Mouse (Mus musculus): ENCODE measurements around the gene Adamts6. TPM values are rescaled to one million over a fixed set of nuclear protein-coding genes. Genes with fewer than 3 reads are reported as not detected.

Gene Adamts6
- polyA plus RNA-seq, 1 experiment from 2014 or later, result 2.9 TPM

DNA sequence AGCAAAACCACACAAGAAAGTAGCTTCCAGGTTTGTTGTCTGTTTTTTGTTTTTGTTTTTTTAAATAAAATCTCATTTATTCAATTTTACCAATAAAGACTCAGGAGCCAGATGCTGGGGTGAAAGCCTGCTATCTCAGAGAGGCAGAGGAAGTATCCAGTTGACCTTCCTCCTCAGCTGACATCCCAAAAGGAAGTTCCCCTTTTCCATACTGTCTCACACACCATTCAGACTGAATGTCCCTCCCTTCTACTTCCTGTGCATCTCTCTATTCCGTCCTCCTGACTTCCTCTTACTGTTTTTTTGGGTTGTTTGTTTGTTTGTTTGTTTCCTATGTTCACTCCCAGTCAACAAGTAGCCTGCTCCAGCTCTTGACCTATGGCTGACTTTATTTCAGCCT is 216.4 kb downstream of the Adamts6 start:
- Histone ChIP-seq H3K27ac (ENCODE audit: low read depth, low read length) (no peak overlapping the region), H3K36me3 (ENCODE audit: control insufficient read depth, insufficient read depth, low read length) (no peaks in the 10 kb centered on the region), H3K4me1 (replicated peaks; ENCODE audit: control insufficient read depth, insufficient read depth, low read length) (no peaks in the 10 kb centered on the region), H3K9ac (ENCODE audit: low read length) (no peak overlapping the region), H3K4me2 (ENCODE audit: low read depth, low read length, severe bottlenecking) (no peak overlapping the region), H3K4me3 (ENCODE audit: low read depth, low read length) (no peak overlapping the region), H3K27me3 (ENCODE audit: control insufficient read depth, insufficient read depth, low read length) (no peaks in the 10 kb centered on the region), H3K9me3 (ENCODE audit: control insufficient read depth, low read length) (no peaks in the 10 kb centered on the region)
- ATAC-seq (replicated peaks; ENCODE audit: low FRiP score) (no peak), DNase-seq (ENCODE audit: low spot score) (no peak)
- WGBS, result 77% methylated on average over 1 of the region's 1 CpGs

DNA sequence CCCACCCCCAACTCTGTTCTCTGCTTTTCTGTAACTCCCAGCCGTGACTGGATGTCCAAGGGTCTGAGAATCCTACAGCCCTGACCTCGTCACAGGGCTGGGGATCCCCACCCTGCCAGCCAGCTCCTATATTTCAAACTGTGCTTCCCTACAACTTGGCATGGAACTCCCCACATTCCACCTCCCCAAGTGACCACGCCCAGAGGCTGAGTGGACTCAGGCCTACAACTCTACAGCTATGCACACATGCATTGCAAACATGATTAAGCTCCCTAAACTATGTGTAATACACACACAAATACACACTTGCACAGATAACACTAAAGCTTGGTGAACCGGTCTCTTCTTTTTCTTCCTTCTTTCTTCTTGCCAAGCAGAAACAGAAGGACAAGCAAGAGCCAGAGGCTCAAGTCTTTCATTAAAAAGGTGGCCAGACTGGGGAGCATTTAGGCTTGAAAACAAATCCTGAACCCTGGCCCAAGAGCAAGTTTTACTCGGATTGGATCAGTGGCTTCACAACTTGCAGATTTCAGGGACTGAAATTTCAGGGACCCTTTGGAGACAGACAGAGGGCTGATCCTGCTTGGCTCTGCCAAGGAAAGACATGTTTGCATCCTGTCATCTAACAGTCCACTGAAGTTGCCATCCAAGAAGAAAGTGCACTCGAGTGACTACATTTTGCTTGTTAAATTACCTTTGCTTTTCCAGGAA is 218.7 kb downstream of the Adamts6 start:
- no peak for DNase-seq (ENCODE audit: low spot score)
- 82% methylated on average over 6 of the region's 6 CpGs for WGBS
- ATAC-seq (replicated peaks; ENCODE audit: low FRiP score), result no peak

DNA sequence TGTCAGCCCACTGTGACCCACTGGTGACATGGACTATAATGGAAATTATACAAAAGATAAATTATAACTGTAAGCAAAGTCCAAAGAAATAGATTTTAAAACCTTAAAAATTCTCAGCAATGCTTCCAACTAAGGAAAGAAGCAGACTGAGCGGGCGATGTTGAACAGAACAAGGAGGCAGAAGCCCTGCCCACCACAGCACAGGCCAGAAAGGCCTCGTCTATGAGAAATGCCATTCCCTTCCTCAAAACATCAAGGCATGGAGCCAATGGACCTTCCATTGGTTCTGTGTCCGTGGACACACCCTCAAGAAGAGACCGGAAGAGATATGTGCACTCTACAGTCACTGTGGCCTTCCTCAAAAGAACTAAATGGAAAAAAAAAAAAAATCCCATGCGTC is 220.0 kb downstream of the Adamts6 start:
- DNase-seq (ENCODE audit: low spot score) (no peak), ATAC-seq (replicated peaks; ENCODE audit: low FRiP score) (no peak)
- H3K27ac ChIP-seq (ENCODE audit: low read depth, low read length), result no peak overlapping the region
- no peak overlapping the region for H3K4me3 ChIP-seq (ENCODE audit: low read depth, low read length)
- H3K4me1 ChIP-seq (replicated peaks; ENCODE audit: control insufficient read depth, insufficient read depth, low read length), result no peaks in the 10 kb centered on the region
- WGBS, result 92% methylated on average over 6 of the region's 6 CpGs
- H3K9me3 ChIP-seq (ENCODE audit: control insufficient read depth, low read length), result no peaks in the 10 kb centered on the region
- H3K9ac ChIP-seq (ENCODE audit: low read length), result no peak overlapping the region
- no peaks in the 10 kb centered on the region for H3K27me3 ChIP-seq (ENCODE audit: control insufficient read depth, insufficient read depth, low read length)
- H3K36me3 ChIP-seq (ENCODE audit: control insufficient read depth, insufficient read depth, low read length), result no peaks in the 10 kb centered on the region
- H3K4me2 ChIP-seq (ENCODE audit: low read depth, low read length, severe bottlenecking), result no peak overlapping the region

More for the DNA sequence above, 218.7 kb downstream of the Adamts6 start:
- H3K4me3 ChIP-seq (ENCODE audit: low read depth, low read length), result no peak overlapping the region
- no peaks in the 10 kb centered on the region for H3K4me1 ChIP-seq (replicated peaks; ENCODE audit: control insufficient read depth, insufficient read depth, low read length)
- no peak overlapping the region for H3K4me2 ChIP-seq (ENCODE audit: low read depth, low read length, severe bottlenecking)
- H3K27ac ChIP-seq (ENCODE audit: low read depth, low read length), result no peak overlapping the region
- no peaks in the 10 kb centered on the region for H3K9me3 ChIP-seq (ENCODE audit: control insufficient read depth, low read length)
- no peak overlapping the region for H3K9ac ChIP-seq (ENCODE audit: low read length)
- no peaks in the 10 kb centered on the region for H3K36me3 ChIP-seq (ENCODE audit: control insufficient read depth, insufficient read depth, low read length)
- H3K27me3 ChIP-seq (ENCODE audit: control insufficient read depth, insufficient read depth, low read length), result no peaks in the 10 kb centered on the region

DNA sequence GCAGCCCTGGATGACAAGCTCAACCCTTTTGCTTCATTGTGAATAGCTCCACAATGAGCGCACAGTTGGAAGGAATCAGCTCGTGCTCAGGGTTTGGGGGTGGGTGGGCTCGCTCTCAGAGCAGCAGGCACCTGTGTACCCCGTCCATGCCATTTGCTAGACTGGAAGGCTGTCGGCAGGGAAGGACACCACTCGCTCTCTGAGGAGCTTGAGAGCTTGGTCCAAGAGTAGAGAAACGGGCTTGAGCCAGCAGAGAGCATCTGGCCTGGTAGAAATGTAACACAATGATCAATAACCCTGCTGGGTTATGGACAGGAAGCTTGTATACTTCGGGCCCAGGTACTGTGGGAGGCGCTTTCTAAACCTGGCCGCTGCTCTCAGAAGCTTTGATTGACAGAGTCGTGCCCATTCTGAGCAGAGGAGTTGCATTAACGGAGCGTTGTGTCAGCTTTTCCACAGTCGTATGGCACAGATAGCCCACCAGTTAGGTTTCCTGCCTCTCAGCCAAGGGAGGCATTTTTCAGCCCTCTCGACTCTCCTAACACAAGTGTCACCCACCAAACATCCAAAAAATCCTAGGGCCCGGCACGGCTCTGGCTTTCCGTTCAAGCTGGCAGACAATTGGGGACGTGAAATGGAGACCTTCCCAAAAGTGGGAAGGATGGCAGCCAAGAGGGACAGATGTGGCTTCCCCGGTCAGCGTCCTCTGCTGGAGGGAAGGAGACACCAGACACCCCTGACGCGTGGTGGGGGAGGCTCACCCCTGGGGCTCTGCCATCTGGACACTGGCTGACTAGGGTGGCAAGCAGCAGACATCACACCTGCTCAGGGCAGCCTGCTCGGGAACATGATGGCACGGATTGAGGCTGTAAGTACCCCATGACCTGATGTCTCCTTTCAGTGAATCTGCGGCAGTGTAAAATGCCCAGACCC is 222.2 kb downstream of the Adamts6 start:
- H3K4me2 ChIP-seq (ENCODE audit: low read depth, low read length, severe bottlenecking), result no peak overlapping the region
- H3K27ac ChIP-seq (ENCODE audit: low read depth, low read length), result no peak overlapping the region
- H3K27me3 ChIP-seq (ENCODE audit: control insufficient read depth, insufficient read depth, low read length), result no peaks in the 10 kb centered on the region
- no peak overlapping the region for H3K9ac ChIP-seq (ENCODE audit: low read length)
- 80% methylated on average over 26 of the region's 26 CpGs for WGBS
- DNase-seq (ENCODE audit: low spot score) (no peak), ATAC-seq (replicated peaks; ENCODE audit: low FRiP score) (no peak)
- H3K4me3 ChIP-seq (ENCODE audit: low read depth, low read length), result no peak overlapping the region
- H3K4me1 ChIP-seq (replicated peaks; ENCODE audit: control insufficient read depth, insufficient read depth, low read length), result no peaks in the 10 kb centered on the region
- no peaks in the 10 kb centered on the region for H3K36me3 ChIP-seq (ENCODE audit: control insufficient read depth, insufficient read depth, low read length)
- H3K9me3 ChIP-seq (ENCODE audit: control insufficient read depth, low read length), result no peaks in the 10 kb centered on the region

DNA sequence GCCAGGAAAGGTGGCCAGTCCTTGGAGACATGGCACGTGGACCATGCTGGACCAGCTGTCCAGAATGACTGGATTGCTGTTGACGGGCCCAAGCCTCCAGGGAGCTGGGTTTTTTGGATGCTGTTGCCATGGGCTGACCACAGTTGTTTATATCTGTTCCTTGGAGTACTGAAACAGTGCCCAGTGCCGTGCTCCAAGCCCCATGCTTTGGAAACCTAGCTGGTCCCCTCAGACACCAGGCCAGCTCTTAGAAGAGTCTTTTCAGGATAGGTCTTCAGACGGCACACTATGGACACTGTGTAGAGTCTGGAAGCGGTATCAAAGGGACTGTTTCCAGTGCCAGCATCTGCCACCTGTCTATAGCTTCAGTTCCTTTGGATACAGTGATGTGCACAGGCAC is 223.1 kb downstream of the Adamts6 start:
- no peak overlapping the region for H3K4me3 ChIP-seq (ENCODE audit: low read depth, low read length)
- DNase-seq (ENCODE audit: low spot score) (no peak), ATAC-seq (replicated peaks; ENCODE audit: low FRiP score) (no peak)
- H3K27ac ChIP-seq (ENCODE audit: low read depth, low read length), result no peak overlapping the region
- no peaks in the 10 kb centered on the region for H3K27me3 ChIP-seq (ENCODE audit: control insufficient read depth, insufficient read depth, low read length)
- no peaks in the 10 kb centered on the region for H3K4me1 ChIP-seq (replicated peaks; ENCODE audit: control insufficient read depth, insufficient read depth, low read length)
- H3K36me3 ChIP-seq (ENCODE audit: control insufficient read depth, insufficient read depth, low read length), result no peaks in the 10 kb centered on the region
- no peaks in the 10 kb centered on the region for H3K9me3 ChIP-seq (ENCODE audit: control insufficient read depth, low read length)
- H3K4me2 ChIP-seq (ENCODE audit: low read depth, low read length, severe bottlenecking), result no peak overlapping the region
- WGBS, result 84% methylated on average over 5 of the region's 5 CpGs
- no peak overlapping the region for H3K9ac ChIP-seq (ENCODE audit: low read length)

DNA sequence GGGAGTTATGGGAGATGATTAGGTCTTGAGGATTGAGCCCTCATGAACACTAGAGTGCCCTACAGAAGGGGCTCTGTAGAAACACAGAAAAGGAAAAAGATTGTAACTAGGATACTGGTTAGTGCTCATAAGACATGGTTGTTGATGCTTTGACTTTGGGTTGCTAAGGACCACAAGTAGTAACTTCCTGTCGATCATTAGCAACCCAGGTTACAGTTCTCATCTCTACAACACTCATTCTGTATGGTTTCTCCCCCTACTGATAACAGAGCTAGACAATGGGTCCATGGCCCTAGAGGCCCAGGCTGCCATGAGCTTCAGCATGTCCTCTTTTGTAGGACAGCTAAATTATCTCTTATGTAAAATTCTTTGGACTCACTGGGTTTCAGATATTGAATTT is 227.4 kb downstream of the Adamts6 start:
- ATAC-seq (replicated peaks; ENCODE audit: low FRiP score) (no peak), DNase-seq (ENCODE audit: low spot score) (no peak)
- H3K4me3 ChIP-seq (ENCODE audit: low read depth, low read length), result no peak overlapping the region
- H3K9ac ChIP-seq (ENCODE audit: low read length), result no peak overlapping the region
- no peak overlapping the region for H3K27ac ChIP-seq (ENCODE audit: low read depth, low read length)
- WGBS, result 87% methylated on average over 1 of the region's 1 CpGs
- H3K4me2 ChIP-seq (ENCODE audit: low read depth, low read length, severe bottlenecking), result no peak overlapping the region
- H3K9me3 ChIP-seq (ENCODE audit: control insufficient read depth, low read length), result no peaks in the 10 kb centered on the region
- H3K27me3 ChIP-seq (ENCODE audit: control insufficient read depth, insufficient read depth, low read length), result no peaks in the 10 kb centered on the region
- peaks cover 9% of the 10 kb centered on the region; the same call in 1 of the 2 replicates for H3K4me1 ChIP-seq (replicated peaks; ENCODE audit: control insufficient read depth, insufficient read depth, low read length)
- H3K36me3 ChIP-seq (ENCODE audit: control insufficient read depth, insufficient read depth, low read length), result no peaks in the 10 kb centered on the region

DNA sequence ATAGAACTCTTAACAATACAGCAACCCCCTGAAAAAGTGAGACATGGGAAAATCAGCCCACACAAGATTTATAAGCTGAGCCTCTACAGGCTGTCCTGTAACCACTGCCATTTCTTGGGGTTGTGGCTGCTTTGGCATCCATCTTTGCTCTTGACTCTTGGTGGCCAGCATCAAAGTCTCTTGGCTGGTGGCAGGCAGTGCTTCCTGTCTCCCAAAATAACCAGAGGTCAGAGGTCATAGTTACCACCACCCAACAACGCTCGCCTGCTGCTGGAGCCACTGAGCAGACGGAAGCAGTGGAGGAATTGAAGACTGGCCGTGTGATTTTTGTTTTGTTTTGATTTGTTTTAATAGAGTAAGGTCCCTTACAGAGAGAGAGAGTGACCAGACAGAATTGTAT is 228.5 kb downstream of the Adamts6 start:
- H3K4me3 ChIP-seq (ENCODE audit: low read depth, low read length), result no peak overlapping the region
- H3K27ac ChIP-seq (ENCODE audit: low read depth, low read length), result no peak overlapping the region
- no peak for ATAC-seq (replicated peaks; ENCODE audit: low FRiP score)
- no peak overlapping the region for H3K9ac ChIP-seq (ENCODE audit: low read length)
- WGBS, result 80% methylated on average over 4 of the region's 4 CpGs
- DNase-seq (ENCODE audit: low spot score), result no peak
- H3K27me3 ChIP-seq (ENCODE audit: control insufficient read depth, insufficient read depth, low read length), result no peaks in the 10 kb centered on the region
- no peak overlapping the region for H3K4me2 ChIP-seq (ENCODE audit: low read depth, low read length, severe bottlenecking)
- H3K4me1 ChIP-seq (replicated peaks; ENCODE audit: control insufficient read depth, insufficient read depth, low read length), result peaks cover 9% of the 10 kb centered on the region; the same call in 1 of the 2 replicates
- no peaks in the 10 kb centered on the region for H3K9me3 ChIP-seq (ENCODE audit: control insufficient read depth, low read length)
- no peaks in the 10 kb centered on the region for H3K36me3 ChIP-seq (ENCODE audit: control insufficient read depth, insufficient read depth, low read length)

DNA sequence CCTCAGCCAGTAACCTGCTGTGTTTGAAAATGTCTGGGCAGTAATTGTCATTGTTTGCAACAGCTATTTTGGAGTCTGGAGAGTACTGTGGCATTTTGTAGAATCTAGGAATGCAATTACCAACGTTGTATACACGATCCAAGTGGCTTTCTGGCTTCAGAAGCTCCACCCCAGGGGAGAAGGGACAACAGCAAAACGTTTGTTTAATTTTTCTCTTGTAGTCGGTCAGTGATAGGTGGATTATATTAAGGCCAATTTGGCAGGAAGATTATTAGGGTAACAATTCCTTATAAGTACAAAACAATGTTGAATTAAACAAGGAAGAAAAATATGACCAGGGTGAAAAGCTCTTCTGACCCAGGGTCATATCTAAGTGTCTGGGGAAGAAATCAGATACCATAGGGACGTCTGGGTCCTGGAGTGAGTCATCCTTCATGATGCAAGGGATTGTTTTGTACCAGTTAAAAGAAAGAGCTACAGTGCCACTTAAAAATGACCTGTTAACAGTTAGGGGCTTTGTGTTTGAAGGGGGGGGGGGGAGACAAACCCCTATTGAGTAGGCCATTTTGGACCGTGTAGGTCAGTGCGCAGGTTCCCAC is 229.2 kb downstream of the Adamts6 start:
- Histone ChIP-seq H3K4me1 (replicated peaks; ENCODE audit: control insufficient read depth, insufficient read depth, low read length) (peaks cover 9% of the 10 kb centered on the region; the same call in 1 of the 2 replicates), H3K9ac (ENCODE audit: low read length) (no peak overlapping the region), H3K9me3 (ENCODE audit: control insufficient read depth, low read length) (no peaks in the 10 kb centered on the region), H3K4me2 (ENCODE audit: low read depth, low read length, severe bottlenecking) (no peak overlapping the region), H3K27ac (ENCODE audit: low read depth, low read length) (no peak overlapping the region), H3K27me3 (ENCODE audit: control insufficient read depth, insufficient read depth, low read length) (no peaks in the 10 kb centered on the region), H3K4me3 (ENCODE audit: low read depth, low read length) (no peak overlapping the region), H3K36me3 (ENCODE audit: control insufficient read depth, insufficient read depth, low read length) (no peaks in the 10 kb centered on the region)
- 70% methylated on average over 7 of the region's 7 CpGs for WGBS
- no peak for ATAC-seq (replicated peaks; ENCODE audit: low FRiP score)
- no peak for DNase-seq (ENCODE audit: low spot score)

All from forebrain, embryonic 11.5 days (tissue).